Mouse (Mus musculus) small intestine, adult 2 months (tissue): Measurements from ENCODE around the gene Egfem1.

ENCODE experiments used
- CTCF ChIP-seq: fragments of 200-500 bp; IDR thresholded peaks from 2 replicates; pipeline ENCODE4 v1.5.1; 2012; ENCODE audit warnings: low read depth, mild to moderate bottlenecking, control low read depth, inconsistent platforms, low read length, moderate library complexity, mixed read lengths; ENCODE audit not compliant: insufficient replicate concordance, insufficient read length; ENCODE audit errors: extremely low read depth
- POLR2A ChIP-seq: fragments of 200-500 bp; IDR thresholded peaks from 2 replicates; pipeline ENCODE4 v1.6.1; 2012; ENCODE audit warnings: low read depth, mild to moderate bottlenecking, control low read depth, inconsistent platforms, low read length, moderate library complexity

DNA sequence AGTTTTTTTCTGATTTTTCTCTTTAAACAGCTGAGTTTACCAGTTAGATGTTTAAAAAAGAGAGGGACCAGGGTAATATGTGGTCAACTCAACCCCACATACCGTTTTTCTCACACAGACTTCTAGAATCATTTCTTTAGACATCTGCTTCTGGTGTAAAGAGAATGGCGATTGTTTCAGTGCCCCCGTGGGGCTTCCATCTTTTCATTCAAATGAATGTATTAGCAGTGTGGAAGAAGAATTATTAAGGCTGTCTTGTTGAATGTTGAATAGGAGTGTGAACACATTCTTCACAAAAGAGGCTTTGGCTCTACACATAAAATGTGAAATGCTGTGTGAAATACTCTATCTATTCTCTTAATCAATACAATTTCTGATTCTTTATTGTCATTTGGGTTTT, 210.4 kb downstream of the Egfem1 start:
- TF ChIP-seq POLR2A (no peak), CTCF (no peak)
